Mouse (Mus musculus) gastrocnemius, postnatal 36 days (tissue): ENCODE results near the gene Ficd. TPM values are rescaled to one million over a fixed set of nuclear protein-coding genes. Genes with fewer than 3 reads are reported as not detected.

Experiments
- DNase-seq, 2 experiments: peaks; one replicate each; pipeline ENCODE4 v3.0.0; 2022
- intact Hi-C: fragments of 180-260 bp; cut with DNase I; formaldehyde crosslinking; loops from one replicate; pipeline ENCODE4 v1.15.1; 2025
- total RNA-seq, 2 experiments: library from RNA; stranded (reverse); gene quantifications; 2 replicates each; pipeline ENCODE4 v1.2.3; 2021

Ficd gene
- total RNA-seq, 2 experiments from 2014 or later, result 5.1 to 6.4 TPM

DNA sequence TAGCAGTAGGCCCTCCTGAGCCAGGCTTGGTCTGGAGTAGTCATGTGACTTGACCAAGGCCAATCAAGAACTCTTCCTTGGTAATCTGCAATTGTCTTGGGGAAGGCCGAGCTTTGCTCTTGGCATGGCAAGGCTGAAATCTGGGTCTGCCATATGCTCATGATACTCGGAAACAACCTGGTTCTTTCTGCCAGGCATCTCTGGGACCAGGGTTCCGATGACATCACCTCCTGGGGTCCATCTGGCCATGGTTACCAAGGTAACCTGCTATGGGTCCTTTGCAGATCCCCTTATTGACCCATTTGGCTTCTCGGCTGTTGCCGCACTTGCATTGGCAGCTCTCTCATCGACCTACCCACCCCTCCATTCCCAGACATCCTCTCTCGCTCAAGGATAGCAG is 7.6 kb upstream of the Ficd start:
- no peak for DNase-seq
- intact Hi-C loops, result loop anchor here (1.0 kb wide), 1 partner anchor 18 kb away; no protein-coding TSS in a partner anchor

DNA sequence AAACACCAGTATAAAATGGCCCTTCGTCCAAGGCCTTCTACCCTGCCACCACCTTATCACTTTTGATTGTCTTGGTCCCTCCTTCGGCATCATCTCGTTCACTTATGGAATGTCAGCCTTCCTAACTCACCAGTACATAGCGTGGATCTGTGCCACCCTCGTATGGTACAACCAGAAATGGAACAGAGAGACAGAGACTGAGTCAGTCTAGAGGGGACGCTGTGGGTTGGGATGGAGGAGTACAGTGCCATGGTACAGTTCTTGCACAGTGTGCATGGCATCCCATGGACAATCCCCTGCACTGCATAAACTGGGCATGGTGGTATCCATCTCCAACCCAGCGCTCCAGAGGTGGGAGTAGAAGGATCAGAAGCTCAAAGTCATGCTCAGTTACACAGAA is 6.9 kb upstream of the Ficd start:
- intact Hi-C loops, result loop anchor here (1.0 kb wide), 1 partner anchor 18 kb away; no protein-coding TSS in a partner anchor
- no peak for DNase-seq

- no peak for DNase-seq
- intact Hi-C loops, result no loop called here
Observed at GRCm38 (mm10) chr5:113730641-113731121, 4.9 kb upstream of the Ficd start.

GRCm38 (mm10) chr5:113731174-113731573 is 4.4 kb upstream of the Ficd start:
- intact Hi-C loops, result no loop called here
- DNase-seq, result no peak

DNA sequence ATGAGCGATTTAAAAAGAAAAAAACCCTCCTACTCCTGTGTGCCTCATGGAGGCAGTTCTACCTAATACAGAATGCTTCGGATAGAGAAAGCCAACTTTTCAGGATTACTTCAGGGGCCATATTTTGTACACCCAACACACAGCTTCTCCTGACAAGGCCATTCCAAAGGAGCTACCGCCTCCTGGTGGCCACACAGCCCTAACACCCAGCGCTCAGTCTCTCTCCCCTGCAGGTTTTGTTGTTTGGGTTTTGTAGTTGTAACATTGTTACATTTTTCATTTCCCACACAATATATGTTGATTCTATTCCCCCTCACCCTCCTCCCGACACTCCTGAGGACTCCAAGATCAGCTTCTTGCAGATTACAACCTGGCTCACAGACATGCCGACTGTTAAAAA is 3.4 kb upstream of the Ficd start:
- intact Hi-C loops, result no loop called here

DNA sequence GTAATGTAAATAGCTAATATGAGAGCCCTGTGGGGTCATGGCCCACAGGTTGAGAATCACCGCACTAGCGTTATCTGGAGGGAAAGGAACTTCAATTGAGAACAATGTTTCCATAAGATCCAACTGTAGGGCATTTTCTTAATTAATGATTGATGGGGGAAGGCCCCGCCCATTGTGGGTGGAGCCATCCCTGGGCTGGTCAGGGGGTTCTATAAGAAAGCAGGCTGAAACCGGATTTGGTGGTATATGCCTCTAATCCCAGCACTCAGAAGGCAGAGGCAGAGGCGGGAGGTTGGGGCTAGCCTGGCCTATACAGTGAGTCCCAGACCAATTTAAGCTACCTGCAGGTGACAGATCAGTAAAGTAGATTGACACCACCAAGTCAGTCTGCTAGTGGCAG is 1.2 kb upstream of the Ficd start:
- DNase-seq, result no peak
- intact Hi-C loops, result no loop called here

More for the DNA sequence above, 3.4 kb upstream of the Ficd start:
- no peak for DNase-seq

DNA sequence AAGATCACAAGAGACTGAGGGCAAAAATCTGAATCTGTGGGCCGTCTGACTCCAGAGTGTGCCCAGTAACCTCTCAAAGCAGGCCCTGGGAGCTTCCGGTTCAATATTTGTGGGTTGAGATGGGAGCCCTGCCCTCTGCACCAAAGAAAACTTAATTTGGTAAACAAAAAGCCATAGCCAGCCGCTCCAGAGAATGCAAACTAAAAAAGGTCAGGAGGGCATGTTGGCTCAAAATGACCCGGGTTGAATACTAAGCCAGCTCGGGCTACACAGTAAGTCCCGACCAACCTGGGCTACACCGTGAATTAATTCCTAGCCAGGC is 619 bp upstream of the Ficd start:
- DNase-seq, result no peak
- intact Hi-C loops, result no loop called here

- DNase-seq, result no peak
- intact Hi-C loops, result loop anchor here (2.0 kb wide), 1 partner anchor 35 kb away; no protein-coding TSS in a partner anchor
Observed at GRCm38 (mm10) chr5:113736113-113736502, 505 bp downstream of the Ficd start.

DNA sequence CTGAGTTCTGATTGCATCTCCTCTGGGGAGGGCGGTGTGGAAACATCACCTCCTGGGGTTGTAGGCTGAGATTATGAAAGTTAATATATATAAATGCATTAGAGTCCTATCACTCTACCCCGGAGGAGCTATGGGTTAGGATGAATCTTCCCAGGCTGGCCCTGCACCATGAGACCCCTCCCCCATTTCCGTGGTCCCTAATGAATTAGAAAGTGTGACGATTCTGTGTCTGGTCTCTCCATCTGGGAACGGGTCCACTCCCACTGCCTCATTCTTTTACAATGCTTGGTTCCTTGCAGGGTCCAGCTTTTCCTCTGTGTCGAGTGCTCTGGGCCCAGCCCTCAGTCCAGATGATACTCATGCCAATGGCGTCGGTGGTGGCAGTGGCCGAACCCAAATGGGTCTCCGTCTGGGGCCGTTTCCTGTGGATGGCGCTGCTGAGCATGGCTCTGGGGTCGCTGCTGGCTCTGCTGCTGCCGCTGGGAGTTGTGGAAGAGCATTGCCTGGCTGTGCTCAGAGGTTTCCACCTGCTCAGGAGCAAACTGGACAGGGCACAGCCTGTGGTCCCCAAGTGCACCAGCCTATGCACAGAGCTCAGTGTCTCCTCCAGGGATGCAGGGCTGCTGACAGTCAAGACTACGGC is 1.0 kb downstream of the Ficd start:
- intact Hi-C loops, result loop anchor here (2.0 kb wide), 1 partner anchor 34 kb away; no protein-coding TSS in a partner anchor
- DNase-seq, result no peak

DNA sequence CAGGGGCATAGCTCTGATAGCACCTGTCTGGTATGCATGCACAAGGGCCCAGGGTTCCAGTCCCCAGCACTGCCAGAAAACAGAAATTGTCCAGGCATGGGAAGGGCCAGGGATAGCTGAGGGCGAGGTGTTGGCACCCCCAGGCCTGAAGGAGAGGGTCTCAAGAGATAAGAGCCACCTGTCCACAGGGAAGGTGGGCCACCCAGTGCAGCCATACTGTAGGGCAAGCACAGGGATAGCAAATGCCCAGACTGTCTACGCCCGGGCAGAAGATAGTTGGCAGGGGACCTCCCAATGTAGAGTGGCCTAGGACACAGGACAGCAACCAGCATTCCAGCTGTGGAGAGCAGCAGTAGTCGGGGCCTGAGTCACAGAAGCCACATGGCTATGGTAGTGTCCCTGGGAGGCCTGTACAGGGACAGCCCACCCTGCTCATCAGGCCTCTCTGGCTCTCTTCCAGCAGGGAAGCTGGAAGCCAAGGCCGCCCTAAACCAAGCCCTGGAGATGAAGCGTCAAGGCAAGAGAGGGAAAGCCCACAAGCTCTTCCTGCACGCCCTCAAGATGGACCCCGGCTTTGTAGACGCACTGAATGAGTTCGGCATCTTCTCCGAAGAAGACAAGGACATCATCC is 2.1 kb downstream of the Ficd start:
- no peak for DNase-seq
- intact Hi-C loops, result loop anchor here (2.0 kb wide), 1 partner anchor 33 kb away; no protein-coding TSS in a partner anchor

DNA sequence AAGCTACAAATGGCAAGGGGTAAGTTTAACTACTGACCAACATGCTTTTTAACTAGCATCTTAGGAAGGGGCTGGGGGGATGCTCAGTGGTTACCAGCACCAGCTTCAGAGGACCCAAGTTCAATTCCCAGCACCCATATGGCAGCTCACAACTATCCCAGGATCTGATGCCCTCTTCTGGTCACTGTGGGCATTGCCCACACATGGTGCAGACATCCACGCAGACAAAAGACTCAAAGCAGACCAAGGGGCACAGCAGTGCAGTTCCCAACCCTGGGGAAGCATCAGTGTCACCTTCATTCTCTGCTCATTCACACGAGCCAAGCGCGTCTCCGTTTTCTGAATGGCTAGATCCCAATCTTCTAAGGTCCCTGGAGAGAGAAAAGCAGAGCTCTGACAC is 12.0 kb downstream of the Ficd start:
- no peak for DNase-seq
- intact Hi-C loops, result no loop called here

- DNase-seq, result no peak
- intact Hi-C loops, result no loop called here
Observed at GRCm38 (mm10) chr5:113748556-113749331, 13.1 kb downstream of the Ficd start.

DNA sequence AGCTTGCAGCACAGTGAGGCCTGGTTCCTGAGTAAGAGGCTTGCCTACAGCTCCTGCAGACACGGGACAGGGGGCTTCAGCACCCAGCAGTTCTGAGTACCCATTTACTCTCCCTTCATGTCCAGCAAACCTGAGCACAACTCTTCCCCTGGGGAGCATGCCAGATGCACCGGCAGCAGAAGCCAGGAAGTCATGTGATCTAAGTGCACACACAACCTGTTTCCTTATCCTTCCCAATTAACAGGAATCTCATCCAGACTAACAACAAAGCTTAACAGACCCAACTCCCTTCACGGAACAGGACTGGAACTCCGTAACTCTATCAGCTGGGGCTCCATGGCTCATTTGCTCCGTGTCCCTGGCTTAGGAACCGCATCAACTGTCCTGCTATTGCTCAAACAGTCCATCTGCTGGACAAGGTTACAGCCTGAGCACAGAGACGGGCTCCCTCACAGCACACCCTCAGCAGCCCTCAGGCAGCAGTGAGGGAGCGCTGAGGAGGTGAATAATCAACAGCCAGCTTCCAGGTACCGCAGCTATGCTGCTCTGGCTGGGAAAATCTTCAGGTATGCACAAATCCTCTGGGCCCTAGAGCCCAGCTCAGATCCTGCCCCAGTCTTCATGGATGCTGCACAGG is 16.0 kb downstream of the Ficd start:
- intact Hi-C loops, result no loop called here
- no peak for DNase-seq

DNA sequence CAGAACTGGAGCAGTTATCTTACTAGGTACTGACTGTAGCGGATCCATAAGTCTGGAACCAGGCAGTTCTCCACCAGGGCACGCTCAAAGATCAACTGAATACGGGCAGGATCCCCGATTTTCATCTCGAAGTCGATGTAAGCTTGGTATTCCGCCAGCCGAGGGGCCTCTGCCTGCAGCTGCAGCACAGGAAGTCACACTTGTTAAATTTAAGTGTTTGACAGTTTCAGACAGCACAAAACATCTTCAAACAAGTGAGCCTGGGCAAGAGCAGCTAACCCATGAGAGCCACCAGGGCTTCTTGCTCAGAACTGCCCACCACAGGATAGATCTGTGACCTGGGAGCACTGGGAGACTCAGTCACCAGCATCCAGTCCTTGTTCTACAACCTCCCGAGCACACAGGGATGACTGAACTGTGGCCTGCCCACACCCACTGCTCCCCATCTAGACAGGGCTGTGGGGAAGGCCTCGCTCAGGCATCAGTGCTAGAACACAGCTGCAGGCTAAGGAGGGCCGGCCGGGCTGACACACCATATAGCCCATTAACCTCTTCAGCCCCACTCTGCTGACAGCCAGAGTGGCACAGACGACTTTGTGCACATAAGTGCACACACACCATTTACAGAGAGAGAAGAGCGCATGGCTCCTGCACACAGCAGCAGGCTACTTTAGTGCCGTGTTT is 19.9 kb downstream of the Ficd start:
- intact Hi-C loops, result no loop called here
- no peak for DNase-seq

DNA sequence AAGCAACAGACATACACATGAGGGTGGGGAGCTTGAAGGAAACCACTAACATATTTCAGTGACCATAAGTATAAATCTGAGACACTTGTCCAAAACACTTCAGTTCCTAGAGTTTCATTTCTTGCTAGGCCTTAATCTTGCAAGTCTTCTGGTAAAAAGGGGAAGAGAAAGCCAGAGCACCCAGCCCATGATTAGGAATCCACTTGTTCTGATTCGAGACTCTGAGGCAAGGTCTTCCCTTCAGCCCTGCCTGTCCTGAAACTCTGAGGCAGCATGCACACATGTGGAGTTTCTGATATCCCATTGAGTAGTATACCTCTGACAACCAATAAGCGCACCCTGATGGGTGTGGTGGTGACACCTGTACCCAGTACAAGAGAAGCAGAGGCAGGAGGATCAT is 26.0 kb downstream of the Ficd start:
- DNase-seq, result no peak
- intact Hi-C loops, result no loop called here

DNA sequence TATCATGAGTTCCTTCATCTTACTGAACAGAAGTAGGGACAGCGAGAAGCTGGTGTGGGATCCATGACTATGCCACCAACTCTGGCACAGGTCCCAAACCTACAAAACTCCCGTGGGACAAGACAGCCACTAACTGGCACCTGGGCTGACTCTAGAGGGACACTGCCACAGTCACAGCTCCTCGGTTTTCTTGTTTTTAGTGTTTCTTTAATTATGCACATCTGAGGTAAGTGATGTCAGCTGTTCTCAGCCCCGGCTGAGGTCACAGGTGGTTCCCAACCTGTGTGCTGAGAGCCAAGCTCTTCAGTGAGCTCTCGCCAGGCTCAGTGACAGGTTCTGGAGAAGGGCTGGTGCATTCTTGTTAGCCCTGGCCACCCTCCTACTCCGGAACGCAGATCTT is 28.8 kb downstream of the Ficd start:
- intact Hi-C loops, result no loop called here

GRCm38 (mm10) chr5:113765641-113766526 is 30.3 kb downstream of the Ficd start:
- no peak for DNase-seq
- intact Hi-C loops, result no loop called here

More for the DNA sequence above, 28.8 kb downstream of the Ficd start:
- DNase-seq, result no peak

- intact Hi-C loops, result no loop called here
- DNase-seq, result no peak
Observed at GRCm38 (mm10) chr5:113768806-113769205, 33.2 kb downstream of the Ficd start.
